Mouse (Mus musculus) lung, adult 10 weeks (tissue): ENCODE results near the gene Uqcr11. TPM values are rescaled to one million over a fixed set of nuclear protein-coding genes. Genes with fewer than 3 reads are reported as not detected.

ENCODE experiments used
- polyA plus RNA-seq: library from polyadenylated mRNA; stranded (reverse); fragments of 350-450 nt; fragmentation: Illumina TruSeq; extraction: RNeasy Lipid Tissue Mini Kit (QIAGEN cat#74804); gene quantifications from one replicate; pipeline ENCODE4 v1.2.3, GENCODE M21; 2014; ENCODE audit warnings: low read depth, low replicate concordance; ENCODE audit not compliant: insufficient read depth

The Uqcr11 gene
- 589 TPM for polyA plus RNA-seq

GRCm38 (mm10) chr10:80406684-80407501, at the start of gene Uqcr11:
Gene Uqcr11 (minus strand): TSS chr10:80406830.

GRCm38 (mm10) chr10:80433513-80434232, 27.0 kb upstream of the Uqcr11 start, which contains the start of gene Tcf3:
Gene Tcf3 (minus strand): TSS chr10:80433647.

GRCm38 (mm10) chr10:80399191-80399972, 7.2 kb downstream of the Uqcr11 start, which contains the start of gene Mbd3:
Gene Mbd3 (minus strand): TSS chr10:80399550.

DNA sequence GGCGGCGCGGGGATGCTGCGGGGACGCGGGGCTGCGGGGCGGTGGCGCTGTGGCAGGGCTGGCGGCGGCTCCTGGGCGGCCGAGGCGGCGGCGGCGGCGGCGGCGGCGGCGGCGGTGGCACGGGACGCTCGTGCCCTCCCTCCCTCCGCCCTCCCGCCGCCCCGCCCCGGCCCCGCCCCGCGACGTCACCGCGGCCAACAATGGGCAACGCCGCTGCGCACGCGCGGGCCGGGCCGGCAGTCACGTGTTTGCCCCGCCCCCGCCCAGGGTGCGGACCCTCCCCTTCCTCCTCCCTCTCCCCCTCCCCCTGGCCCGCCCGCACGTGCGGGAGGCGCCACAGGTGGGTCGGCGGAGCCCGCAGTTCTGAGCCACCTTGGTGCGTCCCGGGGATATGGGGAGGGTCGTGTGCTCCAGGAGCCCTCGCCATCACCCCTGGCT, 19.1 kb downstream of the Uqcr11 start, which contains the start of gene Mex3d:
TSS of gene Mex3d (minus strand) at position 138 of the 438 bp plus-strand sequence.

GRCm38 (mm10) chr10:80356001-80356682, 50.5 kb downstream of the Uqcr11 start, which contains the start of gene Plk5:
Gene Plk5 (plus strand): TSS chr10:80356459.

Other genes starting within 250 kb of the Uqcr11 start
- 84.5 TPM for gene Cirbp, start 240.8 kb downstream of the Uqcr11 start, polyA plus RNA-seq
- gene 1600002K03Rik, start 233.9 kb downstream of the Uqcr11 start, polyA plus RNA-seq: 27.6 TPM
- gene Efna2, start 227.3 kb downstream of the Uqcr11 start, polyA plus RNA-seq: 1.1 TPM
- gene Mum1, start 180.4 kb downstream of the Uqcr11 start, polyA plus RNA-seq: 23.2 TPM
- 159 TPM for gene Ndufs7, start 157.7 kb downstream of the Uqcr11 start, polyA plus RNA-seq
- 15.2 TPM for gene Gamt, start 145.8 kb downstream of the Uqcr11 start, polyA plus RNA-seq
- gene Dazap1, start 145.3 kb downstream of the Uqcr11 start, polyA plus RNA-seq: 33.6 TPM
- gene Rps15, start 114.4 kb downstream of the Uqcr11 start, polyA plus RNA-seq: 3,529 TPM
- gene Apc2, start 110.9 kb downstream of the Uqcr11 start, polyA plus RNA-seq: 0.46 TPM
- 50.0 TPM for gene 2310011J03Rik, start 86.3 kb downstream of the Uqcr11 start, polyA plus RNA-seq
- 2.0 TPM for gene Pcsk4, start 77.3 kb downstream of the Uqcr11 start, polyA plus RNA-seq
- 12.2 TPM for gene Reep6, start 76.9 kb downstream of the Uqcr11 start, polyA plus RNA-seq
- 21.3 TPM for gene Adamtsl5, start 58.4 kb downstream of the Uqcr11 start, polyA plus RNA-seq
- gene Plk5, start 50.4 kb downstream of the Uqcr11 start, polyA plus RNA-seq: 1.6 TPM
- 6.8 TPM for gene Mex3d, start 19.2 kb downstream of the Uqcr11 start, polyA plus RNA-seq
- gene Mbd3, start 7.3 kb downstream of the Uqcr11 start, polyA plus RNA-seq: 93.3 TPM
- 25.1 TPM for gene Tcf3, start 26.8 kb upstream of the Uqcr11 start, polyA plus RNA-seq
- not detected for gene Onecut3, start 88.0 kb upstream of the Uqcr11 start, polyA plus RNA-seq
- not detected for gene Atp8b3, start 132.3 kb upstream of the Uqcr11 start, polyA plus RNA-seq
- gene Rexo1, start 154.7 kb upstream of the Uqcr11 start, polyA plus RNA-seq: 10.9 TPM
- gene Klf16, start 170.5 kb upstream of the Uqcr11 start, polyA plus RNA-seq: 10.0 TPM
- gene Abhd17a, start 183.5 kb upstream of the Uqcr11 start, polyA plus RNA-seq: 63.0 TPM
- 39.5 TPM for gene Scamp4, start 196.0 kb upstream of the Uqcr11 start, polyA plus RNA-seq
- gene Adat3, start 196.1 kb upstream of the Uqcr11 start, polyA plus RNA-seq: 1.3 TPM
- 0.44 TPM for gene Gm49322, start 199.2 kb upstream of the Uqcr11 start, polyA plus RNA-seq
- 98.5 TPM for gene Csnk1g2, start 216.0 kb upstream of the Uqcr11 start, polyA plus RNA-seq